Mouse (Mus musculus): Measurements from ENCODE around the gene Upf2. TPM values are rescaled to one million over a fixed set of nuclear protein-coding genes. Genes with fewer than 3 reads are reported as not detected.
"Not testable (repeated sequence)": the region's sequence is repeated elsewhere in the genome, so short reads cannot be mapped to it uniquely, and the experiment has no call there.

The Upf2 gene
- polyA plus RNA-seq, 1 experiment: 5.6 TPM

DNA sequence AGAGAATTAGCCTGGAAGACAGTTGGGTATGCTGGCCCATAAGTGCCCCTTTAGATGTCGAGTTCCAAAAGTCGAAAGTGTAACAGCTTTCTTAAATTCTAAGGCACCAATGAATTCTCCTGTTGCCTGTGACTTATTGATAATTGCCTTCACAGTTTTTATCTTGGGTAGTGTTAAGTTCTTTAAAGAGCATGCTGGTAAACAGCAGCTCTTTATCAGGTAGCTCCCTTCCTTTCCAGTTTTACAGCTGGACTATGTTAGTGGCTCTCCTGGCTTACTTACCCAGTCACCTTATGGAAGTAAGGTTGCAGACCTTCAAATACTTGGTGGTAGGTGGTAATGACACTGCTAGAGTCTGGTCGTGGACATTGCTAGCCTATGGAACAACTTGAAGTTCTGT is 52.7 kb downstream of the Upf2 start:
- Histone ChIP-seq H3K4me1 (replicated peaks; ENCODE audit: control insufficient read depth, insufficient read depth, low read length) (no peaks in the 10 kb centered on the region), H3K4me3 (ENCODE audit: control insufficient read depth, insufficient read depth, low read length) (no peak overlapping the region), H3K27ac (ENCODE audit: control insufficient read depth, insufficient read depth, low read length) (no peak overlapping the region), H3K27me3 (ENCODE audit: control insufficient read depth, insufficient read depth, low read length) (no peaks in the 10 kb centered on the region), H3K36me3 (ENCODE audit: control insufficient read depth, insufficient read depth, low read length) (peaks cover 9% of the 10 kb centered on the region; the same call in 1 of the 2 replicates)
- no peak for DNase-seq
- TF ChIP-seq CTCF (IDR thresholded peaks at IDR 0.05; ENCODE audit: borderline replicate concordance, control insufficient read depth, extremely low read depth, insufficient read depth, low read length, poor library complexity) (no peak), POLR2A (IDR thresholded peaks at IDR 0.05; ENCODE audit: control insufficient read depth, extremely low read depth, insufficient read depth, low read length, poor library complexity) (no peak)
- 96% methylated on average over 3 of the region's 3 CpGs for WGBS

DNA sequence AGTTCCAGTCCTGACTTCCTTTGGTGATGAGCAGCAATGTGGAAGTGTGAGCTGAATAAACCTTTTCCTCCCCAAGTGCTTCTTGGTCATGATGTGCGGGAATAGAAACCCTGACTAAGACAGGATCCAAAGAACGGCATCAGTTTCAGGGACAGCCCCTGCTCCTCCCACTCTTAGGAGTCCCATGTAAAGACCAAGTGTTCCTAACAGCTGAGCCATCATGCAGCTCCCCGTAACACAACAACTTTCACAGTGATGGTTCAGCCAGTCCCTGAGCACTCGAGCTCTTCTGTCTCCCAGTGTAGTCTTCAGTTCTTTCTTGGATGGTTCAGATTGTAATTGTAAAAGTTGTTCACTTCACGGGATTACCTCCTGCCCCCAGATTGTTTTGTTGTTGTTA is 63.3 kb downstream of the Upf2 start:
- H3K36me3 ChIP-seq (ENCODE audit: control insufficient read depth, insufficient read depth, low read length): peaks cover 17% of the 10 kb centered on the region
- no peaks in the 10 kb centered on the region for H3K27me3 ChIP-seq (ENCODE audit: control insufficient read depth, insufficient read depth, low read length)
- 98% methylated on average over 5 of the region's 5 CpGs for WGBS
- no peak overlapping the region for H3K27ac ChIP-seq (ENCODE audit: control insufficient read depth, insufficient read depth, low read length)
- H3K4me3 ChIP-seq (ENCODE audit: control insufficient read depth, insufficient read depth, low read length): no peak overlapping the region
- no peak for DNase-seq
- TF ChIP-seq CTCF (IDR thresholded peaks at IDR 0.05; ENCODE audit: borderline replicate concordance, control insufficient read depth, extremely low read depth, insufficient read depth, low read length, poor library complexity) (no peak), POLR2A (IDR thresholded peaks at IDR 0.05; ENCODE audit: control insufficient read depth, extremely low read depth, insufficient read depth, low read length, poor library complexity) (no peak)
- H3K4me1 ChIP-seq (replicated peaks; ENCODE audit: control insufficient read depth, insufficient read depth, low read length): no peaks in the 10 kb centered on the region

DNA sequence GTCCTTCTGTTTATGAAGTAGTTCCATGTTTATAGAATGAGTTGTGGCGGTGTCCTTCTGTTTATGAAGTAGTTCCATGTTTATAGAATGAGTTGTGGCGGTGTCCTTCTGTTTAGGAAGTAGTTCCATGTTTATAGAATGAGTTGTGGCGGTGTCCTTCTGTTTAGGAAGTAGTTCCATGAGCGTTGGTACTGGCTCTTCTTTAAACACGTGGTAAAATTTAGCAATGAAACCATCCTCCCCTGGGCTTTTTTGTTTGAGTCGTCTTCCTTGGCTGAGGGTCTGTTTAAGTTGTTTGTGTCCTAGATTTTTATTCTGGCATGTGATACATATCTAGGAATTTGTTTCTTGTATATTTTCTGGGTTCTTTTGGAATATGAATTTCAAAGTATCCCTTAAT is 63.9 kb downstream of the Upf2 start:
- not testable (repeated sequence) for DNase-seq; H3K4me1 ChIP-seq (replicated peaks; ENCODE audit: control insufficient read depth, insufficient read depth, low read length); H3K27ac ChIP-seq (ENCODE audit: control insufficient read depth, insufficient read depth, low read length); H3K4me3 ChIP-seq (ENCODE audit: control insufficient read depth, insufficient read depth, low read length); H3K27me3 ChIP-seq (ENCODE audit: control insufficient read depth, insufficient read depth, low read length)
- 98% methylated on average over 6 of the region's 6 CpGs for WGBS
- H3K36me3 ChIP-seq (ENCODE audit: control insufficient read depth, insufficient read depth, low read length): peaks cover 21% of the 10 kb centered on the region

DNA sequence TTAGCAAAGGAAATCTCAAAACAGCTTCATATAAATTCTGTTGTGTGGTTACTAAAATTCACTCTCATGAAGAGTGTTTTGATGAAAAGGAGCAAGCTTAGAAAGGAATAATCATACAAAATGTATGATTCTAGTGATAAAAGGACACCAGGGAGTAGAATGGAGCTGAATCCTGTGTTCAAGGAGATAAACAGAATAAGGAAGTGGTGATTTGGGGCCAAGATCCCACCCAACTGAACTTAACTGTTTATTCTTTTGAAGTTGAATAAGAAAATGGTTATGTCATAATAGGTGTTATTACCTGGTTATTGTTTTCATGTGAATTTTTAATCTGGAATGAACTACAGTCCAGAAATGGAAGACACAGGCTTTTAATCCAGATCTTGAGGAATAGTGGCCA is 69.3 kb downstream of the Upf2 start:
- Histone ChIP-seq H3K4me1 (replicated peaks; ENCODE audit: control insufficient read depth, insufficient read depth, low read length) (no peaks in the 10 kb centered on the region), H3K27ac (ENCODE audit: control insufficient read depth, insufficient read depth, low read length) (no peak overlapping the region), H3K27me3 (ENCODE audit: control insufficient read depth, insufficient read depth, low read length) (no peaks in the 10 kb centered on the region), H3K36me3 (ENCODE audit: control insufficient read depth, insufficient read depth, low read length) (peaks cover 14% of the 10 kb centered on the region), H3K4me3 (ENCODE audit: control insufficient read depth, insufficient read depth, low read length) (no peak overlapping the region)
- TF ChIP-seq CTCF (IDR thresholded peaks at IDR 0.05; ENCODE audit: borderline replicate concordance, control insufficient read depth, extremely low read depth, insufficient read depth, low read length, poor library complexity) (no peak), POLR2A (IDR thresholded peaks at IDR 0.05; ENCODE audit: control insufficient read depth, extremely low read depth, insufficient read depth, low read length, poor library complexity) (no peak)
- no peak for DNase-seq

DNA sequence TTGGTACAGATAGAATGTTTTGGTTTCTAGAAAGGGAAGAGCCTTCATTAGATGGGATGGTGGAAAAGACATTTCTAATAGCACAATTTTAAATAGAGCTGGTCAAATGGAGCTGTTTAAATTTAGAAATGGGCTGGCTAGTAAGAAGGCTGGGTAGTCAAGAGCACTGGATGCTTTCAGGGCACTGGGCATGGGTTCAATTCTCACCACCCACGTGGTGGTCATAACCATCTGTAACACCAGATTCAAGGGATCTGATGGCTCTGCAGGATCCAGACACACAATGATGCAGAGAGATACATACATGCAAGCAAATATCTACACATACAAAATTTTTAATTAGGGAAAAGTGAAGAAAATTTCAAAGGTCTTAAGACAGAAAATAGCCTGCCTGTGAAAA is 91.4 kb downstream of the Upf2 start:
- H3K27ac ChIP-seq (ENCODE audit: control insufficient read depth, insufficient read depth, low read length): no peak overlapping the region
- 94% methylated on average over 1 of the region's 1 CpGs for WGBS
- H3K27me3 ChIP-seq (ENCODE audit: control insufficient read depth, insufficient read depth, low read length): no peaks in the 10 kb centered on the region
- TF ChIP-seq CTCF (IDR thresholded peaks at IDR 0.05; ENCODE audit: borderline replicate concordance, control insufficient read depth, extremely low read depth, insufficient read depth, low read length, poor library complexity) (no peak), POLR2A (IDR thresholded peaks at IDR 0.05; ENCODE audit: control insufficient read depth, extremely low read depth, insufficient read depth, low read length, poor library complexity) (no peak)
- H3K4me1 ChIP-seq (replicated peaks; ENCODE audit: control insufficient read depth, insufficient read depth, low read length): no peaks in the 10 kb centered on the region
- no peak for DNase-seq
- no peak overlapping the region for H3K4me3 ChIP-seq (ENCODE audit: control insufficient read depth, insufficient read depth, low read length)
- peaks cover 29% of the 10 kb centered on the region for H3K36me3 ChIP-seq (ENCODE audit: control insufficient read depth, insufficient read depth, low read length)

DNA sequence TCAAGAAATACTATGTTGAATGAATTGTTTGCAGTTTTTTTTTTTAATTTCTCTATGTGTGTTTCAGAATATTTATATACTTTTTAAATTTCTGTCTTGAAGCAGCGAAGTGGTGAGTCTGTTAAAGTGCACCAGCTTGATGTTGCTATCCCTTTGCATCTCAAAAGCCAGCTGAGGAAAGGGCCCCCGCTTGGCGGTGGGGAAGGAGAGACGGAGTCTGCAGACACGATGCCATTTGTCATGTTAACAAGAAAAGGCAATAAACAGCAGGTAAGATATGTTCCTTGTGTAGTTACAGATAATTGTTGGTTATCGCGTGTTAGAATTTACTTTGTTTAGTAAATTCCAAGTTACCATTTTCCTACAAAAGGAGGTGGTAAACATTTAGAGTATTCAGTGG is 95.5 kb downstream of the Upf2 start:
- H3K27ac ChIP-seq (ENCODE audit: control insufficient read depth, insufficient read depth, low read length): no peak overlapping the region
- no peak for DNase-seq
- WGBS: 96% methylated on average over 7 of the region's 7 CpGs
- no peak overlapping the region for H3K4me3 ChIP-seq (ENCODE audit: control insufficient read depth, insufficient read depth, low read length)
- no peaks in the 10 kb centered on the region for H3K4me1 ChIP-seq (replicated peaks; ENCODE audit: control insufficient read depth, insufficient read depth, low read length)
- H3K36me3 ChIP-seq (ENCODE audit: control insufficient read depth, insufficient read depth, low read length): peaks cover 36% of the 10 kb centered on the region
- TF ChIP-seq POLR2A (IDR thresholded peaks at IDR 0.05; ENCODE audit: control insufficient read depth, extremely low read depth, insufficient read depth, low read length, poor library complexity): no peak
- no peaks in the 10 kb centered on the region for H3K27me3 ChIP-seq (ENCODE audit: control insufficient read depth, insufficient read depth, low read length)

DNA sequence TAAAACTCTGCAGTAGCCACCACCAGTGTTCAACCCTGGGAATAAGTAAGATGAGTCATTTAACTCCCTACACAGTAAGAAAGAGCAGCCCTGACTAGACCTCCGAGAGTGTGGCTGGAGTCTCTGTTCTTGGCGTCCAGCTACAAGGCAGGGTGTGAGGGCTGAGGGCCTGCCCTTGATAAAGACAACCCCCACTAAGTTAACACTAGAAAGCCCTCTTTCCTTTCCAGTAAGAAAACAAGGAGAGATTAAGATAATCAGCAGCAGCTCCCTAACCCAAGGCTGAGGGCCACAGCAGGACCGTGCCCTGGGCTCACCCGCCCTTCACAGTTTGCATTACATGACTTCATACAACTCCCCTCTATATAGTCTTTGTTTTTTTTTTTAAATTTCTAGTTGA is 97.3 kb downstream of the Upf2 start:
- Histone ChIP-seq H3K27me3 (ENCODE audit: control insufficient read depth, insufficient read depth, low read length) (no peaks in the 10 kb centered on the region), H3K36me3 (ENCODE audit: control insufficient read depth, insufficient read depth, low read length) (peaks cover 46% of the 10 kb centered on the region), H3K27ac (ENCODE audit: control insufficient read depth, insufficient read depth, low read length) (no peak overlapping the region), H3K4me1 (replicated peaks; ENCODE audit: control insufficient read depth, insufficient read depth, low read length) (no peaks in the 10 kb centered on the region), H3K4me3 (ENCODE audit: control insufficient read depth, insufficient read depth, low read length) (no peak overlapping the region)
- 97% methylated on average over 4 of the region's 4 CpGs for WGBS
- no peak for TF ChIP-seq POLR2A (IDR thresholded peaks at IDR 0.05; ENCODE audit: control insufficient read depth, extremely low read depth, insufficient read depth, low read length, poor library complexity)
- DNase-seq: no peak
